Mouse (Mus musculus) gonadal fat pad, adult 2 months (tissue): ENCODE data around the gene Sec16b. TPM values are rescaled to one million over a fixed set of nuclear protein-coding genes. Genes with fewer than 3 reads are reported as not detected.

Experiments used
- DNase-seq: peaks from one replicate; pipeline ENCODE4 v3.0.0-alpha.2; 2012; ENCODE audit warnings: low read depth
- polyA plus RNA-seq: library from polyadenylated mRNA; depleted of rRNA; stranded (reverse); fragments of >200 nt; gene quantifications from 2 replicates; pipeline ENCODE4 v1.2.3, GENCODE M21; 2012

Gene Sec16b
- polyA plus RNA-seq, 1 experiment, result 7.2 TPM

- DNase-seq, result no peak
Observed at GRCm38 (mm10) chr1:157513559-157513958, 7.0 kb downstream of the Sec16b start.

- DNase-seq, result no peak
Observed at GRCm38 (mm10) chr1:157514298-157514697, 7.8 kb downstream of the Sec16b start.

DNA sequence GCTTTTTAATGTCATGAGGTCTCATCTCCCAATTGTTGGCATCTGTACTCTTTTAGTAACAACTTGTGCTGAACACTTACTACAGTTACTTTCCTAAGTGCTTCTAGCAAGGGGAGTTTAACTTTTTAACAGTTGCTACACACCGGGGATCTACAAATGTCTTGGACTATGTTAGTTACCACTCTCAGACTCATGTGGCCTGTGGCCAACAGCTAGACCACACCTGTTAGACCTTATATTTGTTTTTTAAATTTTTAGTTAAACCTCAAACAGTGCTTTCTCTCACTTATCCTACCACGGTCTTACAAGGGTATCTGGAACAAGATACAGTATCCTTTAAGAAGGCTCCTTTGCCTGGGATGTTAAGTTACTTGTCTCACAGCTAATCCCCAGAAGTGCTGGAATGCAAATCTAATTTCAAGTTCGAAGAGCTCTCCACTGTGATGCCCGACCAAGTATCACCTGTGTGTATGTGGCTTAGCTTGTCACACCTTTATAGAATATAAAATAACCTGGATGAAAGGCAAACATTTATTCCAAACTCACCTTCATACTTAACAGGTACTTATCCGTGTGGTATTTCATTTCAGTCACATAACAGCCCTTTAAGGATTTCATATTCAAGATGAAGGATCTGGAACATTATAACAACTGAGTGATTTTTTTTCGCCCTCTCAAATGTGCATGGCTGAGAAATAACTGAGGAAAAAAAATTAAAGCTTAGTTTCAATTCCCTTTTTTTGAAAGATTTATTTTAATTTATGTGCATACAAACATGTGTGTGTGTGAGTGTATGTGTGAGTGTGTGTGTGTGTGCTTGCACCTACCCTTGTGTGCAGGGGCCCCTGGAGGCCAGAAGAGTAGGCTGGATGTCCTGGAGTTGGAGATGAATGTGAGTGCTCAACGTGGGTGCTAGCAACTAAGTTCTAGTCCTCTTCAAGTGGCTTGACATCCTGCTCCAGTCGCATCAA lies 10.6 kb downstream of the Sec16b start:
- DNase-seq, result no peak

DNA sequence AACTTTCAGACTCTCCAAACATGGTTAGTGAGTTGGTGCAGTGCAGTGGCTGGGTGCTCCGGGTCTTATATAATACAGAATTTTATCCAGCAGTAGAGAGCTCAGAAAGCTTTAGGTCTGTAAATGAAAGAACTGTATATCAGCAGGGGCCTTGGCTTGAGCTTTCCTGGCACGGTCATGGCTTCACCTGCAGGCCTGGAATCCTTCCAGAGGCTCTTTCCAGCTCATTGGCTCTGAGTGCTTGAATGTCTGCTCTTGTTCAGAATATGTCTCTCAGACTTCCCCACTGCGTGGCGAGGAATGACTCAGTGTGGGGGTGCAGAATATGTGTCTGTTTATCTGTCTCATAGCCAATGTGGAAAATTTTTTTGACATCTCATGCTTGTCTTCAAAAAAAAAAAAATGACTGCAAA lies 11.6 kb downstream of the Sec16b start:
- DNase-seq, result no peak

- DNase-seq, result no peak
Observed at GRCm38 (mm10) chr1:157519396-157519795, 12.9 kb downstream of the Sec16b start.

DNA sequence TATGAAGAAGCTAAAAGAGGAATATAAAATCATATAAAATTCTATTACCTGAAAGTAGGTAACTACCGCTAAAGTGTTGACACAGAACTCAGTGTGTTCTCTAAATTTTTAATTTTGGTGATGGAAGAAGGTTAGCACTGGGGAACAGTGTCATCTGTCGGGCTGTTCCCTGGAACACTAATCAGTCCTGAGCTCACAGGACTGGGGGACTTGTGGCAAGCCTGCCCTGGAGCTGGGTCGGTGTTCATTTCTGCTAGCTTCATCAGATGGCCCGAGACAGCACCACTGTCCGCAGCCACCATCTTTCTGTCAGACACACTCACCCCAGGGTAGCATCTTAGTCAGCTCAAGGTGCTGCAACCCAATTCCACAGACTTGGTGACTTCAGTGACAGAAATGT lies 15.8 kb downstream of the Sec16b start:
- no peak for DNase-seq

GRCm38 (mm10) chr1:157524775-157525174 lies 18.2 kb downstream of the Sec16b start:
- no peak for DNase-seq

DNA sequence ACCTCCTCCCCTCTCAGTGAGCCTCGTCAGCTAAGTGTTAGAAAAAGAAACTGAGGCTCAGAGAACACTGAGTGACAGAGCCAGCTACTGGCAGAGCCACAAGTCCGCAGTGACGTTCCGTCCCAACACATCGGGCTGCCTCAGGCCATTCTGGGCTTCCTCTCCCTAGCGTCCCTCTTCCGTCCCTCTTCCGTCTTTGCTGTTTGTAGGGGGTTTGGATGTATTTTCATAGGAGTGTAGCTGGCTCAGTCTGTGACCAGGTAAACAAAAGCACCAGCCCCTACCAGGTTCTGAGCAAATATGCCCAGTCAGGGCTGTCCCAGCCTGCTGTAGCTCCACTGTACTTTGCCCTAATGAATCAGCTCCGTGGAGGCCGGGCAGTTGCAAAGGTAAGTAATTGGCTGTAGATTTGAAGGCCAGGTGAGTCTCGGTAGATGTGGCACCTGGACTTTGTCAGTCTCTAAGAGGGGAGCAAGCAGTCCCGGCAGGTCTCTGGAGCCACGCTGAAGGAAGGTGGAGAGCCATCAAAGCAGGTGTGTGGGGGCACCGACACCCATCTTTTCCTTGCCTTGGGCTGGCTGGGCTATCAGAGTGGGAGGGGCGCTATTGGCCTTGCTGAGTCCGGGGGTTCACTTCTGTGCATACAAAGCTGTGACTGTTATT lies 19.3 kb downstream of the Sec16b start:
- DNase-seq, result no peak

DNA sequence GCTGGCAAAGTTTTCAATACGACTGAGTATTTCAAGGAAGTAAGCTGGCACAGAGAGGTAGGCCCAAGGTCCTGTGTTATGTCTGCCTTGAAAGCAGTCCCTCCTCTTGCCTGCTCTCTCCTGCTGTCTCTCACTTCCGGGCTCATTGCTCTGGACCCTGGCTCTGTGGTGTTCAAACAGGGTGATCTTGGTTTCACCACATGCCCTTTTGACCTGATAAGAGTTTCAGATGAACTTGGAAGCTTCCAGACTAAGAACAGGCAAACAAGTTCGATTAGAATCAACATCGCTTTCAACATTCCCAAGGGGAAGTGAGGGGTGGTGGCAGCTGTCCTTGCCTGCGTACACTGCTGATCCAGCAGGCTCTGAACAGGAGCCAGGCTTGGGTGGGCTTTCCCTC lies 20.1 kb downstream of the Sec16b start:
- no peak for DNase-seq

DNA sequence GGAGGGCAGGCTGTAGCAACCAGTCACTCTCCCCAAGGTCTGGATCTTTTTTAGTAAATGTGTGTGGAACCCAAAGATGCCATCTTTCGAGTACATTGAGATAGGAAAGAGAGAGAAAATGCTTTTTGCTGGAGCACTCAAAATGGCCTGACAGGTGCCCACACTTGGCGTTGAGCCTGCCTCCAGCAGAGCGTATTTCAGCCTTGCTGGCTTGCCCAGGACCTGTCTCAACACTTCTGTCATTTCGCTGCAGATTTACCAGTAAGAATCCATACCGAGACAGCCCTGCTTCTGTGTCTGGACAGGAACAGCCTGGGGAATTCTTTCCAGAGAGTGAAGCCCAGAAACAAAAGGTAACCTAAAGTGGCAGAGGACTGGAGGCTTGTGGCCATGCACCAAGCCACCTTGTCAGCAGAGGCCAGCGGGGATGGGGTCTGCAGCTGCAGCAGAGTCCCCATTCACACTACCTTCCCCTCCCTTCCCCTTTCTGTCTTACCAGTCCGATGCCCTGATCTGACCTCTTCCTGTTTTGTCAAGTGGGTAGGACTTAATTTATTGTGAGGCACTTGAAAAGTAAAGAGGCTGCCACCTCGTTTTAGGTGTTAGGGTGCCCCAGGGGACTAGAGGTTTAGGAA lies 26.4 kb downstream of the Sec16b start:
- no peak for DNase-seq

DNA sequence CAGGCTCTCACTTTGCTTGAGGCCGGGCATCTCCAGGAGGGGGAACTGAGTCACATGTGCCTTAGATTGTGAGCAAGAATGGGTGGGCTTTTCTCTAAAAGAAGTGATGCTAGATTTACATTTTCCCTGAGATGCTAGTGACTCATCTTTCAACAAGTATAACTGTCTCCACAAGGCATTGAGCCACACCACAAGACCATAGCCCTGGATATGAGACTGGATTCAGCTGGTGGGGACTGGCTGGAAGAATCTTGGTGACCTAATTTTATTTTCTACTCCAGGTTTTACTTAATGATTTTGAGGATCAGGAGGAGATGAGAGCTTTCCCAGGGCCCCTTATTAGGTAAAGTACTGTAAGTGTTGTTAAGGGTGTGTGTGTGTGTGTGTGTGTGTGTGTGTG lies 29.0 kb downstream of the Sec16b start:
- DNase-seq, result no peak

DNA sequence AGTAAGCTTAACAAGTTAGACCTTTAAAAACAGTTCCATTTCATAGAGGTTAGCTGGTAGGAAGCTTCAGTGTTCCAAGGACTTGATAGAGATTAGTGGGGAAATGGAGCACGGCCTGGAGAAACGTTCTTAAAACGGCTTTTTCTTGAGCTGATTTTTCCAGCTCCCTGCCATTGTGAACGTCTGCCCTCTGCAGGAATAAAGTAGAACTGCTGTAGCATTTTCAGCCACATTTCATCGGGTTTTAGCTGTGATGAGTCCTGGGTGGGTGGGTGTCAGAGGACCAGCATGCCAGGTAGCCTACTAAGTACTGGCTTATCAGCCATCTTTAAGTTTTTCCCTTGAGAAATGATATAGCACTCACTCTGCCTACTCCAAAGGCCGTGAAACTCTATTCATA lies 29.9 kb downstream of the Sec16b start:
- DNase-seq, result no peak

- DNase-seq, result no peak
Observed at GRCm38 (mm10) chr1:157537636-157538035, 31.1 kb downstream of the Sec16b start.

DNA sequence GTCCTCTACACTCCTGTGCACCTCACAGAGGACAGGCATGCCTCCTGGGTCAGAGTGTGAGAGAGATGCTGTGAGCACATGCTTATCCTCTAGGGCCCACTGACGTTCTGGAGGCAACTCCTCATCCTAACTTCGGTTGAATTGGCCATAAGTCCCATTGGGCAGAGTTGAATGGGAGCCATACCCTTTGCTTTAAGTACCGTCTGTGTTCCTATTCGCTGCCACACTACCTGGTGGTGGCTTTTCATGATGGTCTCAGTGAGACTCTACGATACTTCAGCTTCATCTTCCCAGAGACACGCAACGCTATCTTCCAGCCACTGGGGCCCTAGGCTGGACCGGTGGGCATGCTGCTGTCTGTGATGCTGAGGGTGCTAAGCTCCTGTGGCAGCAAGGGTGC lies 38.5 kb downstream of the Sec16b start:
- DNase-seq, result no peak

DNA sequence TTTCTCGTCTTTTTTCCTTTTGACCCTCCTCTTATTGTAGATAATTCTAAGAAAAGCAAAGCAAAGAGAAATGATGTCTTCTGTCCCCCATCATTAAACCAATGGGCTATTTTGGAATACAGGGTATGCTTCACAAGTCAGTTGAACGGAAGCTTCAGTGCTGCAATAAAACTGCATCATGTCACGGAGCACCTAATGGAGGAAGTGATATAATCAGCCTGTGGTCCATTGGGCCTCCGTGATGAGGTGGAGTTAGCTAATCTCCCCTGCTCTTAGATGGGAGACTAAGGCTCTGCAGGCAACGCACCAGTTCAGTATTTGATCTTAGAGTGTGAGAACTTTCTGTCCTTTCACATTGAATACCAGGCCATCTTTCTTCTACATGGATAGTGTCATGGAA lies 41.1 kb downstream of the Sec16b start:
- no peak for DNase-seq

GRCm38 (mm10) chr1:157549721-157550120 lies 43.2 kb downstream of the Sec16b start:
- no peak for DNase-seq

- no peak for DNase-seq
Observed at GRCm38 (mm10) chr1:157552749-157553451, 46.4 kb downstream of the Sec16b start.

GRCm38 (mm10) chr1:157554163-157554562 lies 47.6 kb downstream of the Sec16b start:
- DNase-seq, result no peak

- DNase-seq, result no peak
Observed at GRCm38 (mm10) chr1:157554686-157555530, 48.4 kb downstream of the Sec16b start.

DNA sequence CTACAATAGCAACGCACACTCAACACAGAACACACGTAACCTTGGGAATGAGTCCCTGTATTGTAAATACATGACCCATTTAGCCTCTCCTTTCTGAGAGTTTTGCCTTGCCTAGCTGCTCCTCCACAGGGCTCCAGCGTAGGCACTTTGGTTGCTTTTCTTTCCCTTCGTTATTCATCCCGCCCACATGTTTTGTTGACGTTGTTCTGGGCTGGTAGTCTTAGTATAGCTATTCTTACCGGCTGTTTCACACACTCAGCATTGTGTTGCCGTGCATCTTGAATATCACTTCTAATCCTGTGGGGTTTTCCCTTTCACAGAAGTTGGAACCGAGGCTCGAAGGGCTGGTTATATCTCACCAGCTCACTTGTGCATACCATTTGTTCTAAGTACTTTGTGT lies 49.2 kb downstream of the Sec16b start:
- no peak for DNase-seq

DNA sequence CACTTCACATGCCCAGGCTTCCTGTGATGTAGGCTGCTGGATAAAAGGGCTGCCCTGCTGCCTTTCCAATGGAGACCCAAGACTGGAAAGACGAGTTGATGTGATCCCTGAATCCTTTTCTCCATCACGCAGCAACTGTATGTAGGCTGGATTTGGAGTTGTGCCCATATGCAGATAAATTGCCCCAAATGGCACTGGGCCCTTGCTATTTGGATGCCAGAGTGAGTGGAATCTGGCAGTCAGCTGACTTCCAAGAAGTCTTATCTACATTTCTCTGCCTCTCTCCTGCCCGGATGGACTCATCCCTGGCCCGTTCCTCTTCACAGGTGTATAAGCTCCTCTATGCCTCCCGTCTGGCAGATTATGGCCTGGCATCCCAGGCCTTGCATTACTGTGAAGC lies 49.9 kb downstream of the Sec16b start:
- no peak for DNase-seq
